Mouse (Mus musculus) yolk sac, embryonic 10.5 days (tissue): ENCODE data around the gene Ccdc91.

Experiments
- DNase-seq: peaks from one replicate; pipeline ENCODE4 v3.0.0-alpha.2; 2017; ENCODE audit warnings: low spot score

Ccdc91 gene

GRCm38 (mm10) chr6:147475727-147476613, at the start of gene Ccdc91:
Gene Ccdc91, plus strand, starts transcription at chr6:147475828.
- peak; percentile 92 for DNase-seq

DNA sequence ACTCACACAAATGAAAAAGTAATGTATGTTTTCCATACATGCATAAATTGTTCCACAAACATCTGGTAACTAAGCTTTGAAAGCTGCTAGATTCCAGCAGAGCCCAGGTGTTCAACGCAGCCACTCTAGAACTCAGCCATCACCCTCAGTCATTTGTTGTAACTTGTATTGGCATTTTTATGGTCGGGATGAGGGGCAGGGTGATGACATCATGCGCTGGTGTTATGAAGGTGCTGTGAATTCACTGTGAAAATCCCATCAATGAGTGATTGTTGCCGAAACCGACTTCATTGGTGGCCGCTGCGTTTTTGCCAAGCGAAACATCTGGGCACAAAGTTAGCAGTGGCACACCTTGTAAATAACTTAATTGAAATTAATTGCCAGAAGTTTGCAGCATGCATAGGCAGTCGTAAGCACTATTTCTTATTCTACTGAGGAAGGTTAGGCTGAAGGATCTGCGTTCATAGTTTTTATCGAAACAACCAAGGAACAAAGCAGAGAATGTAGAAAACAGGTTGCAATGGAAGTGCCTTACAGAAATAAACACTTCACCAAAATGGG, 48.6 kb upstream of the Ccdc91 start:
- no peak for DNase-seq

- DNase-seq: no peak
Measured at GRCm38 (mm10) chr6:147455775-147456174, 19.9 kb upstream of the Ccdc91 start.

- DNase-seq: no peak
Measured at GRCm38 (mm10) chr6:147458637-147459301, 16.9 kb upstream of the Ccdc91 start.

GRCm38 (mm10) chr6:147470016-147470415, 5.6 kb upstream of the Ccdc91 start:
- no peak for DNase-seq

- no peak for DNase-seq
Measured at GRCm38 (mm10) chr6:147481141-147481540, 5.5 kb downstream of the Ccdc91 start.

DNA sequence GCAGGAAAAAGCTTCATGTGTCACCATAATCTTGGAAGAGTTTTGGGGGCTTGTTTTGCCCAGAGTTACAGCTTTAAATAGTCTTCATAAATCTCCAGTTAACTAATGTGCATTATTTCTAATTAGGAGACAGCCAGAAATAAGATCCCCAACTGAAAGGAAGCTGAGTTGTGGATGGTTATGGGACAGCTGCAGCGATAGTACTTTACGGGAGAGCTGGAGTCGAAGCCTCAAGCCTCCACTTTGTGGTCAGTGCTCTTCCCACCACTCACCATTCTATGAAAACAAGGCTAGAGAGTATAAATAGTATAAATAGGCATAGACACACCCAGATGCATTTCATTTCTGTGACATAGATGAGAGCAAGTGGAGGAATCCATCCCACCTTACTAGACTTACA, 14.5 kb downstream of the Ccdc91 start:
- no peak for DNase-seq

DNA sequence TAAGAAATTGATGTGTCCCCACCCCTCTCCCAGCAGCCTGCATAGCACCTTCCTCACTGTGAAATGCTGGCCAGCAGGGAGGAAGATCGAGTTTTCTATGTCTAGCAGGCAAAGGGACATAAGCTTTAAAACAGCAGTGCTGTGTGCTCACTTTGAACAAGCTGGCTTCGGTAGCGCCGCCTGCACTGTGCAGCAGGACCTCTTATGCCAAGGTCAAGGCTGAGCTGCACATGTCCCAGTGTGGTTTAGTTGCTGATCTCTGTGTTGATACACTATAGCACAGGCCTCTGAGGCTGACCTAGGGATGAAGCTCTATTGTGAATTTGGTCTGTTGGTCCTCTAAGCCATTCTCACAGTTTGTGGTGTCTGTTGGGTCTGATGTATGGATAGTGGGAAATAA, 16.9 kb downstream of the Ccdc91 start:
- no peak for DNase-seq

DNA sequence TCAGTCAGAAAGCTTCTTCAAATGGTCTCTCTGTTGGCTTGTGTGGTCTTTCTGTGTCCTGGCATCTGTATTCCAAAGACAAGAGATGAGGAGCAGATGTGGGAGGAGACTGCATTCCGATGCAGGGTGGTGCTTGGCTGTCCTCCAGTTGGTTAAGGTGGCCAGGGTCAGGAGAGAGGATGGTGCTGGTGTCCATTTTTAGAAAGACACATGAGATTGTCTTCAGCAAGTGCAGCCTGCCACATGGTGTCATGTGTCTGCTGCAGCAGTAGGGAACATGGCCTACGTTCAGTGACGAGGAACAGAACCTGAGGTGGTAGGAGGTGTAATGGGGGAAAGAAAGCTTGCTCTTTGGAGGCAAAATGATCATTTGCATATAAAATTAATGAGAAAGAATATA, 25.8 kb downstream of the Ccdc91 start:
- no peak for DNase-seq

GRCm38 (mm10) chr6:147506074-147506473, 30.4 kb downstream of the Ccdc91 start:
- no peak for DNase-seq

- no peak for DNase-seq
Measured at GRCm38 (mm10) chr6:147506496-147506895, 30.9 kb downstream of the Ccdc91 start.

GRCm38 (mm10) chr6:147507186-147507585, 31.6 kb downstream of the Ccdc91 start:
- DNase-seq: no peak

- DNase-seq: no peak
Measured at GRCm38 (mm10) chr6:147510516-147510915, 34.9 kb downstream of the Ccdc91 start.

GRCm38 (mm10) chr6:147517909-147518308, 42.3 kb downstream of the Ccdc91 start:
- DNase-seq: no peak

DNA sequence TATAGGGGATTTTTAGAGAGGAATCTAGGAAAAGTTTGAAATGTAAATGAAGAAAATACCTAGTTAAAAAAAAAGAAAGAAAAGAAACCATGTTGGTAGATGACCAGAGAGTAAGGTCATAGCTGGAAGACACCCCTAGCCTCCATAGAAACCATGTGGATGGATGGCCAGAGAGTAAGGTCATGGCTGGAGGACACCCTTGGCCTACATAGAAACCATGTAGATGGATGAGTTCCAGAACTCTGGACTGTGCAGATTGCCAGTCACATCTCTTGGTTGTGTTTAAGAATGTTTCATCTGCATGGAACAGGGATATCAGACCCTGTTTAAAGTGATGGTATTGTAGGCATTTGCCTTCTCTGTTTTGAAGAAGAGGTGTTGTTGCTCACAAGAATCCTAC, 49.6 kb downstream of the Ccdc91 start:
- no peak for DNase-seq

GRCm38 (mm10) chr6:147534971-147535370, 59.3 kb downstream of the Ccdc91 start:
- DNase-seq: no peak

- DNase-seq: no peak
Measured at GRCm38 (mm10) chr6:147538236-147538635, 62.6 kb downstream of the Ccdc91 start.

DNA sequence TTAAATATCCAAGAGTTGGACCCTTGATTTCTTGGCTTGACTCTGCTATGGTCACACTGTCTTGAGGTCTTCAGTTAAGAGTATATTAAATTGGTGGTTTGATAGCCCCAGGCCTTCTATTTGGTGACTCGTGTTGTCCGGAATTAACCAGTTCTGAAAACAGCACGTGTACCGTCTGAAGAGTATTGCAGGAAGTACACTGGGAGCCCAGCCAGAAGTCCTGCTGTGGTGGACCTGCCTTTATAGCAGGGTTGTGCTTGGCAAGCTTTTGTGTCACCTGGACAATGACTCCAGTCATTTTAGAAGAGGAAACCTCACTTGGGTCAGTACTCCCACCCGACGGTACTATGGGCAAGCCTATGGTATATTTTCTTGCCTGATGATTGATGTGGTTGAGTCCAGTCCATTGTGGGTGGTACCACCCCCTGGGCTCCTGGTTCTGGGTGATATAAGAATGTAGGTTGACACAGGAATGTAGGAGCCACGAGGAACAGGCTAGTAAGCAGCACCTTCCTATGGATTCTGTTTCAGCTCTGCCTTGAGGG, 63.5 kb downstream of the Ccdc91 start:
- no peak for DNase-seq

- no peak for DNase-seq
Measured at GRCm38 (mm10) chr6:147540942-147541341, 65.3 kb downstream of the Ccdc91 start.

DNA sequence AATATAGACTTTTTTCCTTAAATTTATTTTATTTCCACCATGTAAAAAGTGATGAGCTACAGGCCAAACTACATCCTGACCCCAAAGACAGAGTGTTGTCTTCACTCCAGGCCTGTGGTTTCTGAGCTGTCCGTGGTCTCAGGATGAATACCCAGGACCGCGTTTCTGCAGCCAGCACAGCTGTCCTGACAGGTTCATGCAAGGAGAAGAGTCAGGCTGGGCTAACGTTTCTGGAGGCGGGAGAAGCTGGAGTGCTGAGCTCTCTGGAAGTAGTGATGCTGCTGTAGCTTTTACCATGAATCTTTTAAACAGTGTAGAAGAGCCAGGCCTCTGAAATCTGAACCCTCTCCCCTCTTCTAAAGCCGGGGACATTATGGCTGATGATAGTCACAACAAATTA, 80.0 kb downstream of the Ccdc91 start:
- DNase-seq: no peak

DNA sequence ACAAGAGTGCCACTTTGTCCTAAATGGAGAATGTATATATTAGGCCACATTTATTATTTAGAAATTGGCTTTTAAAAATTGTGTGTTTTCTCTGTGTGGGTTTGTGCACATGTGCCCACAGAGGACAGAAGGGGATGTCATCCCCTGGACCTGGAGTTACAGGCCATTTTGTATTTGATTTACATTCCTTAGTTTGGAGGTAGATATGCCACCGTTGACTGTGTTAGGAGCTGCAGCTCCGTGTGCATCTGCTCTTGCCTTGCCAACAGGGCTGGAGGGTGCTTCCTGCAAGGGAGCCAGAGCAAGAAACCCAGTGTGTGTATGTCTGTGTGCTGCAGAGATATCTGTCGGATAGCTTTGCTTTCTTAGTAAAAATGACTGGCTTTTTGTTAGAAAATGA, 83.7 kb downstream of the Ccdc91 start:
- no peak for DNase-seq

- DNase-seq: no peak
Measured at GRCm38 (mm10) chr6:147560436-147560835, 84.8 kb downstream of the Ccdc91 start.

DNA sequence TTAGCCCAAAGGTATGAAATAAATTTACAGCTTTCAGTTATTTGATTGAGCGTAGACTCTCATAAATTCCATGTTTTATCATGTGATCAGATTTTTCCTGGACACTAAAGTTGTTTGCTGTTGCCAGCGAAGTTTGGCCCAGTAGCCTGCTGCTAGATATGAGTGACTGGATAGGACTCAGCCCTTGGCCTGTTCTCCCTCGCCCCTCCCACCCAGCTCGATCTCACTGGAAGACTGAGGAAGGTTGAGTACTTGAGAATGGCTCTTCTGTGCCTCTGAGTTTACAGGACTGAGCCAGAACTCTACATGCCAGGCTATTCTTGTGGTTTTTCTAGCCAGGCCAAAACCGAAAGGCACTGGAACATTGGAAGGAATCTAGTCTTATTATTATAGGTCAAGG, 93.6 kb downstream of the Ccdc91 start:
- no peak for DNase-seq
